In genomic region chr4:150781304-150781703, GRCm38 (mm10) we compare ENCODE assay signal across 11 mouse cellular contexts.
DNase-seq lines count a peak whose midpoint lies in the region; ATAC-seq lines count a peak whose summit lies in the region.
"Had no signal": no experiment of that assay in that cellular context is flagged by ENCODE, and none has a peak within 500 bp of the region (broad histone marks: within the 10 kb centered on the region; RNA-seq: fewer than 3 reads in every experiment).

No protein-coding gene starts in this region.

- H3K9ac ChIP-seq in forebrain, embryonic 11.5 days (ENCODE audit: low read length): no peak overlapping the region
- H3K9ac ChIP-seq in intestine, embryonic 15.5 days: no peak overlapping the region
- H3K9ac ChIP-seq in liver, embryonic 16.5 days (ENCODE audit: low read depth, low read length): no peak overlapping the region
- no peak overlapping the region for H3K9ac ChIP-seq in stomach, embryonic 14.5 days (replicated peaks; ENCODE audit: low read depth, low read length)
- H3K9ac ChIP-seq in kidney, embryonic 14.5 days (ENCODE audit: low read depth, low read length): no peak overlapping the region

- H3K27me3 ChIP-seq in forebrain, embryonic 10.5 days (ENCODE audit: poor library complexity, severe bottlenecking): no peaks in the 10 kb centered on the region
- H3K27me3 ChIP-seq in forebrain, embryonic 11.5 days (ENCODE audit: control insufficient read depth, insufficient read depth, low read length): no peaks in the 10 kb centered on the region
- H3K27me3 ChIP-seq in intestine, embryonic 15.5 days (replicated peaks): no peaks in the 10 kb centered on the region
- no peaks in the 10 kb centered on the region for H3K27me3 ChIP-seq in liver, embryonic 16.5 days (ENCODE audit: control insufficient read depth, insufficient read depth, low read depth, low read length)
- no peaks in the 10 kb centered on the region for H3K27me3 ChIP-seq in stomach, embryonic 14.5 days (ENCODE audit: control insufficient read depth, insufficient read depth, low read length)
- H3K27me3 ChIP-seq in kidney, embryonic 14.5 days (ENCODE audit: control insufficient read depth, insufficient read depth, low read length): no peaks in the 10 kb centered on the region

- H3K36me3 ChIP-seq in forebrain, embryonic 10.5 days (replicated peaks): no peaks in the 10 kb centered on the region
- no peaks in the 10 kb centered on the region for H3K36me3 ChIP-seq in forebrain, embryonic 11.5 days (ENCODE audit: control insufficient read depth, insufficient read depth, low read length)
- no peaks in the 10 kb centered on the region for H3K36me3 ChIP-seq in intestine, embryonic 15.5 days
- H3K36me3 ChIP-seq in liver, embryonic 16.5 days (ENCODE audit: control insufficient read depth, insufficient read depth): no peaks in the 10 kb centered on the region
- H3K36me3 ChIP-seq in stomach, embryonic 14.5 days (ENCODE audit: control insufficient read depth, insufficient read depth, low read length): no peaks in the 10 kb centered on the region
- no peaks in the 10 kb centered on the region for H3K36me3 ChIP-seq in kidney, embryonic 14.5 days (ENCODE audit: control insufficient read depth, insufficient read depth, low read length)

- H3K4me1 ChIP-seq in forebrain, embryonic 10.5 days: peaks cover 41% of the 10 kb centered on the region
- H3K4me1 ChIP-seq in forebrain, embryonic 11.5 days (replicated peaks; ENCODE audit: control insufficient read depth, insufficient read depth, low read length): peaks cover 2% of the 10 kb centered on the region; the same call in 1 of the 2 replicates
- H3K4me1 ChIP-seq in intestine, embryonic 15.5 days (replicated peaks): peaks cover 19% of the 10 kb centered on the region; the same call in 1 of the 2 replicates
- H3K4me1 ChIP-seq in liver, embryonic 16.5 days (ENCODE audit: control insufficient read depth, low read depth, low read length): peaks cover 3% of the 10 kb centered on the region; the same call in 1 of the 2 replicates
- H3K4me1 ChIP-seq in stomach, embryonic 14.5 days (ENCODE audit: control insufficient read depth, insufficient read depth, low read length): peaks cover 15% of the 10 kb centered on the region
- H3K4me1 ChIP-seq in kidney, embryonic 14.5 days (ENCODE audit: control insufficient read depth, insufficient read depth, low read length): peaks cover 24% of the 10 kb centered on the region
- H3K4me1 ChIP-seq: megakaryocyte, embryonic 14.5 days had no signal

- 58% methylated on average over 3 of the region's 3 CpGs for WGBS in forebrain, embryonic 10.5 days
- WGBS in forebrain, embryonic 11.5 days: 52% methylated on average over 3 of the region's 3 CpGs
- WGBS in intestine, embryonic 15.5 days: 29% methylated on average over 3 of the region's 3 CpGs
- WGBS in liver, embryonic 16.5 days (ENCODE audit: insufficient replicate concordance): 28% methylated on average over 3 of the region's 3 CpGs
- 40% methylated on average over 3 of the region's 3 CpGs for WGBS in stomach, embryonic 14.5 days
- WGBS in kidney, embryonic 14.5 days: 59% methylated on average over 3 of the region's 3 CpGs

- no peaks in the 10 kb centered on the region for H3K9me3 ChIP-seq in forebrain, embryonic 10.5 days
- no peaks in the 10 kb centered on the region for H3K9me3 ChIP-seq in forebrain, embryonic 11.5 days (ENCODE audit: control insufficient read depth, low read length)
- no peaks in the 10 kb centered on the region for H3K9me3 ChIP-seq in intestine, embryonic 15.5 days
- no peaks in the 10 kb centered on the region for H3K9me3 ChIP-seq in liver, embryonic 16.5 days (replicated peaks; ENCODE audit: control insufficient read depth, low read length)
- H3K9me3 ChIP-seq in stomach, embryonic 14.5 days (ENCODE audit: control insufficient read depth, low read depth, low read length): no peaks in the 10 kb centered on the region
- H3K9me3 ChIP-seq in kidney, embryonic 14.5 days (ENCODE audit: control insufficient read depth, low read length): no peaks in the 10 kb centered on the region
- H3K9me3 ChIP-seq: megakaryocyte, embryonic 14.5 days had no signal

- DNase-seq in forebrain, embryonic 10.5 days (ENCODE audit: extremely low spot score, low spot score): no peak
- DNase-seq in forebrain, embryonic 11.5 days (ENCODE audit: low spot score): no peak
- DNase-seq in cerebellum, adult 8-10 months: no peak
- DNase-seq in left cerebral cortex, adult 11 months (ENCODE audit: low spot score): no peak
- DNase-seq: cerebellum, adult 9-10 months; kidney, adult 18-20 months had no signal

- peak overlapping the region; percentile 51 for H3K27ac ChIP-seq in forebrain, embryonic 10.5 days
- no peak overlapping the region for H3K27ac ChIP-seq in forebrain, embryonic 11.5 days (ENCODE audit: low read depth, low read length)
- H3K27ac ChIP-seq in intestine, embryonic 15.5 days: peak overlapping the region; percentile 54; the same call in 1 of the 2 replicates
- peak overlapping the region; percentile 82 for H3K27ac ChIP-seq in liver, embryonic 16.5 days (ENCODE audit: low read length)
- H3K27ac ChIP-seq in stomach, embryonic 14.5 days (ENCODE audit: low read length): peak overlapping the region; percentile 62; the same call in 1 of the 2 replicates
- no peak overlapping the region for H3K27ac ChIP-seq in kidney, embryonic 14.5 days (ENCODE audit: low read depth, low read length)

- no peak overlapping the region for H3K4me2 ChIP-seq in forebrain, embryonic 11.5 days (ENCODE audit: low read depth, low read length, severe bottlenecking)
- no peak overlapping the region for H3K4me2 ChIP-seq in intestine, embryonic 15.5 days (replicated peaks)
- no peak overlapping the region for H3K4me2 ChIP-seq in liver, embryonic 16.5 days (ENCODE audit: low read depth, low read length)
- no peak overlapping the region for H3K4me2 ChIP-seq in stomach, embryonic 14.5 days (replicated peaks; ENCODE audit: low read depth, low read length)
- no peak overlapping the region for H3K4me2 ChIP-seq in kidney, embryonic 14.5 days (replicated peaks; ENCODE audit: low read depth, low read length)

- H3K4me3 ChIP-seq in forebrain, embryonic 10.5 days: no peak overlapping the region
- H3K4me3 ChIP-seq in forebrain, embryonic 11.5 days (ENCODE audit: low read depth, low read length): no peak overlapping the region
- no peak overlapping the region for H3K4me3 ChIP-seq in intestine, embryonic 15.5 days (replicated peaks)
- no peak overlapping the region for H3K4me3 ChIP-seq in liver, embryonic 16.5 days (ENCODE audit: low read depth, low read length)
- no peak overlapping the region for H3K4me3 ChIP-seq in stomach, embryonic 14.5 days (ENCODE audit: low read depth, low read length)
- no peak overlapping the region for H3K4me3 ChIP-seq in kidney, embryonic 14.5 days (ENCODE audit: low read length)
- H3K4me3 ChIP-seq: megakaryocyte, embryonic 14.5 days had no signal

- ATAC-seq in forebrain, embryonic 11.5 days (replicated peaks; ENCODE audit: low FRiP score): no peak
- ATAC-seq in intestine, embryonic 15.5 days: peak; percentile 65
- ATAC-seq in liver, embryonic 16.5 days (ENCODE audit: low read depth): peak; percentile 66
- ATAC-seq in stomach, embryonic 14.5 days (ENCODE audit: insufficient number of reproducible peaks, insufficient read depth, low FRiP score, low read depth): peak; percentile 68; the same call in 1 of the 2 replicates
- ATAC-seq in kidney, embryonic 14.5 days (ENCODE audit: low FRiP score, low TSS enrichment): no peak

Comparison
In these comparisons a context has a peak if more than half of its experiments do, and no peak if none do; other contexts are left out.
1. H3K27ac ChIP-seq: peak in forebrain, embryonic 10.5 days (single experiment), intestine, embryonic 15.5 days (single experiment), liver, embryonic 16.5 days (single experiment) and stomach, embryonic 14.5 days (single experiment); none in forebrain, embryonic 11.5 days (single experiment) and kidney, embryonic 14.5 days (single experiment).
2. ATAC-seq: peak in intestine, embryonic 15.5 days (single experiment), liver, embryonic 16.5 days (single experiment) and stomach, embryonic 14.5 days (single experiment); none in forebrain, embryonic 11.5 days (single experiment) and kidney, embryonic 14.5 days (single experiment).